Mouse (Mus musculus) forebrain, postnatal 0 days (tissue): ENCODE data around the gene Diaph2. TPM values are rescaled to one million over a fixed set of nuclear protein-coding genes. Genes with fewer than 3 reads are reported as not detected.

Source experiments
- ATAC-seq: fragments of 200-750 bp; cut with Nextera tagmentation; 2 replicates; pipeline ENCODE4 v1.8.0; 2017; ENCODE audit warnings: mild to moderate bottlenecking, moderate library complexity
- DNase-seq: peaks from one replicate; pipeline ENCODE4 v3.0.0-alpha.2; 2015
- H3K27ac ChIP-seq: fragments of 300-500 bp; sonication (generic); 2 replicates; pipeline ENCODE4 v1.5.1; 2014; ENCODE audit warnings: low read depth, mild to moderate bottlenecking, antibody characterized with exemption, low read length, moderate library complexity, mixed read lengths
- H3K27me3 ChIP-seq: fragments of 300-500 bp; sonication (generic); 2 replicates; pipeline ENCODE4 v1.6.1; 2014; ENCODE audit warnings: mild to moderate bottlenecking, low read length, mixed read lengths; ENCODE audit not compliant: insufficient read depth
- H3K36me3 ChIP-seq: fragments of 300-500 bp; sonication (generic); 2 replicates; pipeline ENCODE4 v1.6.1; 2014; ENCODE audit warnings: mild to moderate bottlenecking, moderate library complexity; ENCODE audit not compliant: insufficient read depth
- H3K4me1 ChIP-seq: fragments of 300-500 bp; sonication (generic); 2 replicates; pipeline ENCODE4 v1.6.1; 2014; ENCODE audit warnings: antibody characterized with exemption; ENCODE audit not compliant: insufficient read depth
- H3K4me2 ChIP-seq: fragments of 300-500 bp; sonication (generic); 2 replicates; pipeline ENCODE4 v1.6.1; 2014; ENCODE audit warnings: low read depth, mild to moderate bottlenecking, moderate library complexity
- H3K4me3 ChIP-seq: fragments of 300-500 bp; sonication (generic); 2 replicates; pipeline ENCODE4 v1.5.1; 2014; ENCODE audit warnings: low read depth, low read length, mixed read lengths
- H3K9ac ChIP-seq: fragments of 300-500 bp; sonication (generic); 2 replicates; pipeline ENCODE4 v1.6.1; 2014; ENCODE audit warnings: mild to moderate bottlenecking
- H3K9me3 ChIP-seq: fragments of 300-500 bp; sonication (generic); 2 replicates; pipeline ENCODE4 v1.6.1; 2016; ENCODE audit warnings: low read length
- CTCF ChIP-seq: sonication (generic); IDR thresholded peaks from 2 replicates; pipeline ENCODE4 v1.5.1; 2016; ENCODE audit warnings: antibody characterized with exemption, control low read depth, low read depth
- WGBS: fragments of 180-500 bp; shearing (Covaris S2); extraction: QIAGEN DNeasy Blood & Tissue Kit; methylation state at CpG from one replicate; pipeline ENCODE4 v1.1.7; 2014; 5-methylcytosine and 5-hydroxymethylcytosine counted together
- polyA plus RNA-seq: library from polyadenylated mRNA; unstranded; fragments of >200 nt; fragmentation: Nextera tagmentation; extraction: Ambion mirVana; gene quantifications from 2 replicates; pipeline ENCODE4 v1.2.1, GENCODE M21; 2015
- total RNA-seq: library from RNA; depleted of rRNA; stranded (reverse); fragments of >200 nt; gene quantifications from 2 replicates; pipeline ENCODE4 v1.2.3, GENCODE M21; 2014; rRNA removed

The Diaph2 gene
- total RNA-seq, result 3.7 and 4.7 TPM in 2 replicates
- polyA plus RNA-seq, result 1.6 and 4.2 TPM in 2 replicates

DNA sequence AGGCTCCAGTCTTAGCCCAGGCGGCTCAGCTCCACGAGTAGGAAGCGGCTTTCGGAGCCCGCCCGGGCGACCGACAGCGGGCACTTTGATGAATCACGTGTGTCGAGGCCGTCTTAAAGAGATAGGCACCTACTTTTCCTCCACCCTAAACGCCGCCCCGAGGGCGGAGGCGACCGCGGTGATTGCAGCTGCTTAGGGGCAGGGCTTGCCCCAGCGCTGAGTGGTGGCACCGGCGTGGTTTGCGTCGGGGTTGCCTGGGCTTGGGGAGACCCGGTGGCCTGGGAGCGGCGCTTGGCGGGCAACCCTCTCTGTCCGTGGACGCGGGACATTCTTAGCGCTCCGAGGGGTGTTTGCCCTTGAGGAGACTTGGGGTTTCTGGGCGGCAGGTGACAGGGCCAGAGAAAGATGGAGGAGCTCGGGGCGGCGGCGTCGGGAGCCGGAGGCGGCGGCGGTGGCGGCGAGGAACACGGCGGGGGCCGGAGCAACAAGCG lies at the start of gene Diaph2:
Gene Diaph2 (plus strand): TSS at position 172 of the 491 bp plus-strand sequence.
- Histone ChIP-seq H3K27me3 (no peaks in the 10 kb centered on the region), H3K9ac (peak within 1 kb of the TSS; percentile 63), H3K27ac (peak within 1 kb of the TSS; percentile 59), H3K4me2 (peak within 1 kb of the TSS; percentile 50), H3K4me3 (peak within 1 kb of the TSS; percentile 56), H3K36me3 (no peaks in the 10 kb centered on the region), H3K4me1 (no peaks in the 10 kb centered on the region), H3K9me3 (no peaks in the 10 kb centered on the region)
- ATAC-seq (peak; percentile 94), DNase-seq (peak; percentile 68)
- WGBS, result 28% methylated on average over 49 of the region's 49 CpGs
- no peak for TF ChIP-seq CTCF

DNA sequence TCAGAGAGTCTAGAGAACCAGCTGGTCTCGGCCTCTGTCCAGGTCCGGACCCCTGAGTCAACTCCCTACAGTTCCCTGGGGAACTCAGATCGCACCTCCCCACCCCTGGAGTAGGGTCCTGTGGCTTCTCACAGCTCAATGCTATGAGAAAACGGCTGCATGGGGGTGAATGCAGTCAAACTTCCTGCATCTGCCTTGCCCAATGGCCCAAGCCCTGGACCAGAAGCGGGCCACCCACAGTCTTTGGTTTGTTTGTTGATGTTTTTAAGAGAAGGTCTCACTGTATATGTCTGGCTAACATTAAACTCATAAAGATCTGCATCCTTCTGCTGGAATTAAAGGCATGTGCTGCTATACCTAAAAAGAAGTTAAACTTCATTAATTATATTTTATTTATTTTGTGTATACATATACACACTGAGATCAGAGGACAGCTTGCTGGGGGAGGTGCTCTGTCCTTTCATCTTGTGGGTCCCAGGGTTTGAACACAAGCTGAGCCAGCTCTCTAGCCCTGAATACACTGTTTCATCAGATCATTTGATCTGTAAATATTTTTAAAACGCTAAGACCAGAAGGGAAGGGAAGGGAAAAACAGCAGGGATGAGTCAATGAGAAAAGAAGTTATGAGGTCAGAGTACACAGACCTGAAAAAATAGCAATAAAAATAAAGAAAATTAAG lies 47.8 kb upstream of the Diaph2 start:
- 72% methylated on average over 6 of the region's 6 CpGs for WGBS
- no peak for TF ChIP-seq CTCF
- no peak for DNase-seq
- Histone ChIP-seq H3K4me3 (no peak overlapping the region), H3K4me1 (no peaks in the 10 kb centered on the region), H3K9ac (no peak overlapping the region), H3K4me2 (no peak overlapping the region), H3K27ac (no peak overlapping the region), H3K36me3 (no peaks in the 10 kb centered on the region), H3K27me3 (no peaks in the 10 kb centered on the region), H3K9me3 (no peaks in the 10 kb centered on the region)
- ATAC-seq, result no peak

DNA sequence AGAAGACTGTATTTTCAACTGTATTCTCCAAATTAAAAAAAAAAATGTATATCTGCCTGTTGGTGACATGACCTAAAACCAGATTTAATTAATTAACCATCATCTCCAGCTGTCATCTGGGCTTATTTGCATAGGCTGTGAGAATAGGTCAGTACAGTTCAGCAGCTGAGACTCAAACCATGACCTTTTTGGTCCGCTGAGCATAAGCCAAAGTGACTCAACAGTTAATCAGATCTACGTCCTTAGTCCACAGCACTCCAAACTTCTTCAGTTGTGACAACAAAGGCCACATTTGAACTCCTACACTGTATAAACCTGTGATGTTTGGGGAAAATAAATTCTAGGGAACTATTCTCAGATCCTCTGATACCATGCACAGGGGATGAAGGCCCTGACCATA lies 39.9 kb upstream of the Diaph2 start:
- no peaks in the 10 kb centered on the region for H3K27me3 ChIP-seq
- H3K27ac ChIP-seq, result no peak overlapping the region
- WGBS, result 76% methylated on average over 2 of the region's 2 CpGs
- no peak overlapping the region for H3K4me3 ChIP-seq
- H3K9ac ChIP-seq, result no peak overlapping the region
- H3K9me3 ChIP-seq, result no peaks in the 10 kb centered on the region
- DNase-seq, result no peak
- no peaks in the 10 kb centered on the region for H3K36me3 ChIP-seq
- no peak overlapping the region for H3K4me2 ChIP-seq
- TF ChIP-seq CTCF, result no peak
- no peak for ATAC-seq
- H3K4me1 ChIP-seq, result no peaks in the 10 kb centered on the region

DNA sequence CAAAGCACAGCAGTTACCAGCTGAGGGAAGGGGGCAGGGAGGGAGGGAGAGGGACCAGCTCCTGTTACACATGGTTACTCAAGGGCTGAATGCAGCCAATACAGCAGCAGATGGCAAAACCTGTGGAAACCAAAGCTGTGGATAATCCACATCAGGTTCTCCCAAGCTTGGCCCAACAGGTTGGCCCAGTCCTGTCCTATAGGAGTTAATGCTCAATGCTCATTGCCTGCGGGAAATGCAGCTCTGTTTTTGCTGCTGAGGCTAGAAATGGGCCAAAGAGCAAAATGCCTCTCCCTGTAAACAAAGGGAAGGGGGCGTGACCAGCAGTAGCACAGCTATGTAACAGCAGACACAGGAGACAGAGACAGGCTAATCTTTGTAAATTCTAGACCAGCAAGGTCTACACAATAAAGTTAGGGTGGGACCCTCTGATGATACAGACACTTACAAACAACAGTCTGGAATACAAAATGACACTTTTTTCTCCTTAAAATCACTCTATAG lies 20.8 kb upstream of the Diaph2 start:
- Histone ChIP-seq H3K4me1 (no peaks in the 10 kb centered on the region), H3K4me2 (no peak overlapping the region), H3K4me3 (no peak overlapping the region), H3K27me3 (no peaks in the 10 kb centered on the region), H3K27ac (no peak overlapping the region), H3K9ac (no peak overlapping the region), H3K9me3 (no peaks in the 10 kb centered on the region), H3K36me3 (no peaks in the 10 kb centered on the region)
- 48% methylated on average over 2 of the region's 2 CpGs for WGBS
- DNase-seq (no peak), ATAC-seq (no peak)
- TF ChIP-seq CTCF, result no peak

DNA sequence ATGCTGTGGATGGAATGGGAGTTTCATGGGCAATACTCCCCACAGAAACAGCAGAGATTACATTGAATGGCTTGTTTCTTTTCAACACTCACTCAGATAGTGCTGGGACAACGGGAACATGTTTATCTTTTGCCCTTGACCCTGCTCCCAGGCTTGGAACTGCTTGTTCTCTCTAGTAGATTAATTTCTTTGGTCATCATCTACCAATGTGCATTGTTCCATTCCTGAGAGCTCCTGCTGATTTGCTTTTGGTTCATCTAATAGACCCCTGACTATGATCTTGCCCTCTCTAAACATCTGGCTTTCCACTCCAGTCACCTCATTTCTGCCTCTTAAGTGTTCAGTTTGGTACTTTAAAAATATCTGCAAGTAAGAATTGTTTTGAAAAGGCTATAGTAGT lies 13.0 kb upstream of the Diaph2 start:
- no peak for TF ChIP-seq CTCF
- no peaks in the 10 kb centered on the region for H3K27me3 ChIP-seq
- H3K4me1 ChIP-seq, result no peaks in the 10 kb centered on the region
- DNase-seq (no peak), ATAC-seq (no peak)
- no peaks in the 10 kb centered on the region for H3K36me3 ChIP-seq
- H3K9ac ChIP-seq, result no peak overlapping the region
- no peak overlapping the region for H3K27ac ChIP-seq
- no peak overlapping the region for H3K4me2 ChIP-seq
- no peak overlapping the region for H3K4me3 ChIP-seq
- H3K9me3 ChIP-seq, result no peaks in the 10 kb centered on the region
- 43% methylated on average over 1 of the region's 1 CpGs for WGBS

DNA sequence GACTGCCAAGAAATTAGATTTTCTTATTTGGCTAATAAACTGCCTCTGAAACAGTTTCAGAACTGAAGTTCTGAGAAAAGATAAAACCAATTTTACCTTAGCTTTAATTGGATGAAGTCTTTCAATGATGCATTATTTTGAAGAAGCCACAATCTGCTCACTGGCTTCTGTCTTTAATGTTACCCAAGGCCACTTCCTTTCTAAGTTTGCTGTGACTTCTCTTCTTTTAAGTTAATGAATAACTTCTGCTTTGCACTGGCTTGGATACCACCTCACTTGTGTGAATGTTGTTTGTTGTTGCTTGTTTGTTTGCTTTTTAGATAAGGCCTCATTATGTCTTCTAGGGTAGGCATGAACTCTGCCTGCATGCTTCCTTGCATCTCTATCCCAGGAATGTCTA lies 10.3 kb upstream of the Diaph2 start:
- Histone ChIP-seq H3K27ac (no peak overlapping the region), H3K4me3 (no peak overlapping the region), H3K36me3 (no peaks in the 10 kb centered on the region), H3K9me3 (no peaks in the 10 kb centered on the region), H3K4me1 (no peaks in the 10 kb centered on the region), H3K9ac (no peak overlapping the region), H3K4me2 (no peak overlapping the region), H3K27me3 (no peaks in the 10 kb centered on the region)
- no peak for TF ChIP-seq CTCF
- DNase-seq, result no peak
- no peak for ATAC-seq

DNA sequence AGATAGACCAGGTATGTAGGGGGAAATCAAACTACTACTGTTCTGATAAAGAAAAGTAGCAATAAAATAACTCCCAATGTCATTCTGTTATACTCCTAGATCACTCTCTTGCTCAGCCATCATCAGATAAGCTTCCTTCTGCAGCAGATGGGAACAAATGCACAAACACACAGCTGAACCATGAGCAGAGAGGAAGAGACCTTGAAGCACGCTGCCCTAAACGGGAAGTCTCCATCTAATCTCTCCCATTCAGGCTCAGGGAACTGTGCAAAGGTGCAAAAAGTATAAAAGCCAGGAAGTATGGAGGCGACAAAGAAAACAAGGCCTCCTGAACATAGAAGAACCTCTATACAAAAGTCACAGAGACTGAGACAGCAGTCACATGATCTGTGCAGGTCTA lies 6.6 kb upstream of the Diaph2 start:
- 88% methylated on average over 3 of the region's 3 CpGs for WGBS

More for the DNA sequence above, 6.6 kb upstream of the Diaph2 start:
- no peaks in the 10 kb centered on the region for H3K36me3 ChIP-seq
- ATAC-seq (no peak), DNase-seq (no peak)
- H3K27ac ChIP-seq, result no peak overlapping the region
- TF ChIP-seq CTCF, result no peak
- H3K27me3 ChIP-seq, result no peaks in the 10 kb centered on the region
- H3K4me2 ChIP-seq, result no peak overlapping the region
- H3K4me3 ChIP-seq, result no peak overlapping the region
- no peaks in the 10 kb centered on the region for H3K4me1 ChIP-seq
- no peaks in the 10 kb centered on the region for H3K9me3 ChIP-seq
- H3K9ac ChIP-seq, result no peak overlapping the region
